Mouse (Mus musculus): ENCODE results near the gene Dnajb7.
"Not testable (repeated sequence)": the region's sequence is repeated elsewhere in the genome, so short reads cannot be mapped to it uniquely, and the experiment has no call there.

Gene Dnajb7

DNA sequence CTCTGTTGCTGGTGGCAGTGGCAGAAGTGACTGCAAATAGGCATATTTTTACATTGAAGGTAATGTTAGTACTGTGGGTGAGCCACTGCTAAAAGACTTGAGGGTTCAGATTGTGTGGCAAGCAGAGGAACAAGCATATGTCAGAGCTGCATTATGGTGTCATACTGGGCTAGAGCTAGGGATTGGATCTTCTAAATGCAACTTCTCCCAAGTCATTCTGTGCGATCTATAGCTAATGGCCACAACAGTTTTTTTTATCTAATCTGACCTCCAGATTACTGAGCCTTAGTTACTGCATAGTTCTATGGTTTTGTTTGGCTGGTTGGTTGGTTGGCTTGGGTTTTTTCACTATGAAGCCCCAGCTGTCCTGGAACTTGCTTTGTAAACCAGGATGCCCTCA is at the start of gene Dnajb7:
Gene Dnajb7, minus strand, starts transcription at position 101 of the 400 bp plus-strand sequence.
- in situ Hi-C loops (cut with MboI; ENCODE audit: low sequenced_read_pairs), result no loop called here

DNA sequence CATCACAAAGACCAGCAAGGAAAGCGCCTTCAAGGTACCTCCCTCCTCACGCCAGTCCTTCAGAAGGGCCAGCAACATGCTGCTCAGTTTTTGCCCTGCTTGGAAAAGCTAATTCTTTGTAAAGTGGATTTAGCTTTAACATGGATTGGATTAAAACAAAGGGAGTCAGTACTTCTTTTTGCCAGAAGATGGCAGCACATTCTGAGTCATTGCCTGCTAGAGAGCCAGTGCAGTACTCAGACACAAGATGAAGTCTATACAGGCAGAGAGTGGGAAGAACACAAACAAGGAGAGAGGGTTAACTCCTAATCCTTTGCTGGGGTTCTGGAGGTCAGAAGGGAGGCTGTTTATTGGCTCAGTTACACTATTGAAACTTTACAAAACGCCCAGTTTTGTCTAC is 40.4 kb upstream of the Dnajb7 start:
- in situ Hi-C loops (cut with MboI; ENCODE audit: low sequenced_read_pairs), result no loop called here

DNA sequence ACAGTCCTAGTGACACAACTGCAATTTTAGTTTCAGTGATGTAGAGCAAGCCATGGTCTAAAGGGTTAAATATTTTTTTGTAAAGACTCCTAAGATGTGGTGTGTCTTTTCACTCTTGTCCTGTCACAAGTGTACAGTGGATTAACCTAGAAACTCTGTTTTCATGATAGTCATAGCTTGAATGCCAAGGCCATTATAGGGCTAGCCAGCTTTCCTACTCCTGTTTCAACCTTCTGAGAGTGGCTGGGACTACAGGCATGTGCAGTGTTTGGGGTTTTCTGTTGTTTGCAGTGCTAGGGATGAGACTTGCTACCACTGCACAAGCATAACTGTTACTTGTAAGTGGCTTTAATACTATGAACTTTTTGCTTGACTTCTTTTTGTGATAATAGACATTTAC is 31.1 kb upstream of the Dnajb7 start:
- in situ Hi-C loops (cut with MboI; ENCODE audit: low sequenced_read_pairs), result no loop called here

DNA sequence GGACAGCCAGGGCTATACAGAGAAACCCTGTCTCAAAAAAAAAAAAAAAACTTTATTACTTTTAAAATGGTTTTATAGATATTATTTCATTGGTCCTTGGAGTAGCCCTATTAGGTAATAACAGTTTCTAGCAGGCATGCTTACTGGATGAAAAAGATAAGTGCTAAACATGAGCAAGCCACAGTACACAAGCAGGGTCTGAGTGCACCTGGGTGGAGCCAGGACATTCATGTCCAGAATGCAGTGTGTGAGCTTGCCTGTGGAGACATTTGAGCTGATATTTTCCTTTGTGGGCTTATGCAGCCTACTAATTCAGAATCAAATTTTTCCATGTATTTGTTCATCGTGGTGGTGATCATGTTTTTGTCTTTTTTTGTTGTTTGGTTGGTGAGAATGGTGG is 30.2 kb upstream of the Dnajb7 start:
- in situ Hi-C loops (cut with MboI; ENCODE audit: low sequenced_read_pairs), result no loop called here

DNA sequence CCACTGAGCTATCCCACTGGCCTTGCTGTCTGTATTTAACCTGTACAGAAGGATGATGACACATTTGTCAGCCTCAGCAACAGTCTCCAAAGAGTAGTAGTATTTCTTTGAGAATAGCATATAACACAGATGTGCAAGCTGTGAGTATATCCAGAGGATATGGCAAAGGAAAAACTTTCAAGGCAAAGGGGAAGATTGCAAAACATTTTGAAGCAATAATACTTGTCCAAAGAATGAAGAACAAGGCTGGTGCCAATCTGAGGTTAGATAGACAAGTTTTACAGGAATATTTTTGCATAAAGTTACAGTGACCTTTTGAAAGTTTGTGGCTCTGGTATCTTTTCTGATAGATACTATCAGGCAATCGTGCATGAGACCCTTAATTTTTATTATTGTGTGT is 23.1 kb upstream of the Dnajb7 start:
- in situ Hi-C loops (cut with MboI; ENCODE audit: low sequenced_read_pairs), result no loop called here

DNA sequence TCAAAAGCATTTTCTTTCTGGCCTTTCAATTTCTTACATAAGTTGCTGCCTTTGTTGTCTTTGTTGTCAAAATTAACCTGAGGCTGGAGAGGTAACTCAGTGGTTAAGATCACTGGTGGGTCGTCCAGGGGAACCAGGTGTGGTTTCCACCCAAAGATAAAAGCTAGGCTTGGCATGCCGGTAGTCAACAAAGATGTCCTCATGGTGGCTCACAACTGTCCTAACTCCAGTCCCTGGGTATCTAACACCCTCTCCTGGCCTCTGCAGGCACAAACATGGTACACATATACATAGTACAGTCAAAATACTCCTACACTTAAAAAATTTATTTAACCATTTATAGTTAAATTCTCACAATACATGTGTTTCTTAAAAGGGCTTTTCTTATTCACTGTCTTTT is 19.8 kb upstream of the Dnajb7 start:
- in situ Hi-C loops (cut with MboI; ENCODE audit: low sequenced_read_pairs), result no loop called here

DNA sequence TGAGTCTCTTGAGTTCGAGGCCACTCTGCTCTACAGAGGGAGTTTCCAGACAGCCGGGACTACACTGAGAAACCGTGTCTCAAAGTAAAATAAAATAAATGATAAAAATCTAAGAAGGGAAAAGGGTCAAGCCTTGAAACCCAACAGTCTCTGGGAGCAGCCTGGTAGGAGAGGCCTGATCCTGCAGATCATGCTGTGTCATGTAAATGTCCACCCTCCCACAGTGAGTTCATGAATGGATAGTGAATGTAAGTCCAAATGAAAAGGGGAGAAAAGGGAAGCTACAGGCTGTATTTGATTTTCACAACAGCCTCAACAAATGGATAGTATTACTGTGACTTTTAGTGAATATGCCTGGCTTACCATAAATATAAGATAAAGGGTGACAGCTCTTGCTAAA is 17.2 kb upstream of the Dnajb7 start:
- in situ Hi-C loops (cut with MboI; ENCODE audit: low sequenced_read_pairs), result no loop called here

DNA sequence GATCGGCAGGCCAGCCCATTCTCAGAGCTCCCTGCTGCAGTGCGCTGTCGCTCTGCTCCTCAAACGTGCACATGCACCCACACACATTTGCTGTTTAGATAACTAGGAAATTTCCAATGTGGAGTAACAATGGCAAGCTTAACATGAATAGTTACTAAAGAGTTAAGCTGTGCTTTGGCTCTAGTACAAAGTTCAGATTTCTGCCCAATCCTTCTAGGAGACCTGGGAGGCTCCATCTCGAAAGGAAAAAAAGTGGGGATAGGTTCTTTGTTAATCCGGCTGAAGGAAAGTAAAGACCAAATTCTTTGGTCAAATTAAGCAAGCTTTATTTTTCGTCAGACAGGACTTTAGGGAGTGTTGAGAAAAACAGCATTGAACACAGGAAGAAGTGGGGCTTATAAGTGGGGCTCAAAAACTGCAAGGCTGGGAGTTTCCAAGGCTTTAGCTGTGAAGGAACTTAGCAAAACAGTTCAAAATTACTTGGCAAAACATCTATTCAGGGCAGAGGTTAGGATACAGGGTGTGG is 14.1 kb upstream of the Dnajb7 start:
- in situ Hi-C loops (cut with MboI; ENCODE audit: low sequenced_read_pairs), result no loop called here

DNA sequence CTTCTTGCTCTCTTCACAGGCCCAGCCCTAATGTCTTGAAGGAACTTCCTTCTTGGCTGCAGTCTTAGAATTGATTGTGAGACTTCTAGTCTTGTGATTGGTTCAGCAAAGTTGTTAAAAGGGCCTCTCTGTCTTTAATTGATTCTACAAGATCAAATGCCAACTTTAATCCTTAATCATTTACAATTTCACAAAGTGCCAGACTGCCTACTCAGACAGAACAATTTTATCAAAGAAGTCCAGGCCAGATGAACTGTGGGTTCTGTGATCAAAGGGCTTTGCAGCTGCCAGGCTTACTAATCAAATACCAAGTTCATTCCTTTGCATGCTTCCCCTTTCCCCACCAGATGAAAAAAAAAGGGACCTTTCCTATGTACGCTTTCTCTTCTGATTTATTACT is 13.4 kb upstream of the Dnajb7 start:
- in situ Hi-C loops (cut with MboI; ENCODE audit: low sequenced_read_pairs), result no loop called here

DNA sequence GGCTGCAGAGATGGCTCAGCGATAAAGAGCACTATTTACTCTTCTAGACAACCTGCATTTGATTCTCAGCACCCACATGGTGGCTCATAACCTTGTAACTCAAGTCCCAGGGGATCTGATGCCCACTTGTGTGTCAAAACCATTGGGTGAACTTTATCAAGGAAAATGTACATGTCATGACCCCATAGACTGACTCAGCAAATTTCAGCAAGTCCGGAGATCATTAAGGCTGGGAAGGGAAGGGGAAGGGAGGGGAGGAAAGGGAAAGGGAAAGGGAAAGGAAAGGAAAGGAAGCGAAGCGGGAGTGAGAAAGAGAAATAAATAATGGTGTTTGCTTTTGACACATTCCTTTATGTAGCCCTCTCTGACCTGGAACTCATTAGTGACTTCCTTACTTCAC is 10.0 kb upstream of the Dnajb7 start:
- in situ Hi-C loops (cut with MboI; ENCODE audit: low sequenced_read_pairs), result no loop called here

DNA sequence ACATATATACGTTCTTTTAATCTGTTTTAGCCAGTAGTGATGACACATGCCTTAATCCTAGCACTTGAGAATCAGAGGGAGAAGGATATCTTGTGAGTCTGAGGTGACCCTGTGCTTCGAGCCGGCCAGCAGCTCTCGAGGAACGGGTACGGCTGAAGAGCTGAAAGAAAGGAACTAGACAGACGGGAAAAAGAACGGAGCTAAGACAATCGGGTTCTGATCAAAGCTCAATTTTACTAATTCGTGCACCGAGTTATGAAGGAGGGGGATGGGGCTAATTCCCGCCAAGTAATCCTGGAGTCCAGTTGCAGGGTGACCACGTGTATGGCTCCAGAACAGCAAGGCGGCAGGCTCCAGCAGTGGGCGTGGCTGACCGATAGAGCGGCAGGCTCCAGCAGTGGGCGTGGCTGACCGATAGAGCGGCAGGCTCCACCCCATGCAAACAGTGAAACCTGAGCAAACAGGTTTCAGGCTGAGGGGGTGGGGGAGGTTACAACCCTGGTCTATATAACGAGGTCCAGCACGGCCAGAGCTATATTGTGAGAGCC is 8.7 kb upstream of the Dnajb7 start:
- in situ Hi-C loops (cut with MboI; ENCODE audit: low sequenced_read_pairs), result not testable (repeated sequence)

DNA sequence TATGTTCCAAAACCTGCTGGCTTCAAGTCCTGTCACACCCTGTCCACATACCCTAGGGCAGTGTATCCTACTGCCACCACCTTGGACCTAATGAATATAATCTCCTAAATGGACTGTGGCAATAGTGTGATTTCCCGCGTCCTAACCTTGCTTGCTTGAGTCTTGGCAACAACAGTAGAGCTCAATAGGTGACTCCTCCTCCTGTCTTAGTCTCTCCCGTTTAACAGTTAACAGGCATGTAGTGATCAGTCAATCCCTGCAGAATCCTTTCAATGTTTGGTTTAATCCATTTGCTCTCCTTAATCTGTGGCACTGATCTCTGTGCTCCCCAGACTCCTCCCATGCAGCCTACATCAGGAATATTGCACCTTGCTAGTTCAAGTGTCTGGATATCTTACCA is 3.1 kb downstream of the Dnajb7 start:
- in situ Hi-C loops (cut with MboI; ENCODE audit: low sequenced_read_pairs), result no loop called here

DNA sequence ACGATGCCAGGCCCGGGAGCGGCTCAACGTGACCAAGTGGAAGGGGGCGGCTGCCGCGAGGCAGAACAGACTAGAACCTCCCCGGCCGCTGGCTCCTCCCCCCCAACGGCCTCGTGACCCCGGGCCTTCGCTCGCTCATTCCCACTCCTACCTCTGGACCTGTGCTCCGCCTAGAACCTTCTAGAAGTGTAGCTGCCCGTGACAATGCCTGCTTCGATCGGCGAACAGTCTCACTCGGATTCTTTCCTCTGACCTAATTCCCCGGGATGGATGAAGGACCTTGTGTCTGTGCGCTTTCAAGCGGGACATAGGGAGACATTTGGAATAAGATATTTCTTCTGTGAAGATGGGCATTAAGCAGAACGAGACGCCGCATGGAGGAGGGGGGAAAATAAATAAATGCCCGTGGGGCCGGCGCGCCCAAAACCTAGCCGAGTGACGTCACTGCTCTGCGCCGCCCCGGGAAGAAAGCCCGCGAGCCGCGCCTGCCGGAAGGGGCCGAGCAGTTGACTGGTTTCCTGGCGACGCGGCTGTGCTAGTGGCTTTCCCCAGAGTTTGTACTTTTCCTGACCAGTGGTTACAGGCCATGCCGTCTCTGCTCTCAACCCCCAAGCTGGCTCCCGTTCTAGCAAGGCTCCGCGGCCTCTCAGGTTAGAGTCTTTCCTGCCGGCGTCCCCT is 8.3 kb downstream of the Dnajb7 start, which contains the start of the genes St13 and Xpnpep3:
Gene St13, minus strand, starts transcription at position 440 of the 678 bp plus-strand sequence.
Gene Xpnpep3, plus strand, starts transcription at position 501 of the 678 bp plus-strand sequence.
- in situ Hi-C loops (cut with MboI; ENCODE audit: low sequenced_read_pairs), result no loop called here

DNA sequence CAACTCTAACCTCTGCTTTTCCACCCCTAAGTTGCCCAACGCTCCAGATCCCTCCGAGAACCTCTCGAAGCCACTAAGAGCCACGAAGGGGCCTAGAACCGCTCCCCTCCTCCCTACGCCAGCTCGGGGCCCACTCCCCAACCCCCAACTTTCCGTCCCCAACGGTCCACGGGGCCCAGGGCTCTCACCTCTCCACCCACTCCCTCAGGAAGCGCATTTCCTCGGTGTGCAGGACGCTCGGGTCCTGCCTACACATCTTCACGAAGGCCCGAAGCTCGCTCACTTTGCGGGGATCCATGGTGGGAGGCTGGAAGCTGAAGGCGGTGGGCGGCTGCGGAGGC is 8.8 kb downstream of the Dnajb7 start:
- in situ Hi-C loops (cut with MboI; ENCODE audit: low sequenced_read_pairs), result no loop called here

DNA sequence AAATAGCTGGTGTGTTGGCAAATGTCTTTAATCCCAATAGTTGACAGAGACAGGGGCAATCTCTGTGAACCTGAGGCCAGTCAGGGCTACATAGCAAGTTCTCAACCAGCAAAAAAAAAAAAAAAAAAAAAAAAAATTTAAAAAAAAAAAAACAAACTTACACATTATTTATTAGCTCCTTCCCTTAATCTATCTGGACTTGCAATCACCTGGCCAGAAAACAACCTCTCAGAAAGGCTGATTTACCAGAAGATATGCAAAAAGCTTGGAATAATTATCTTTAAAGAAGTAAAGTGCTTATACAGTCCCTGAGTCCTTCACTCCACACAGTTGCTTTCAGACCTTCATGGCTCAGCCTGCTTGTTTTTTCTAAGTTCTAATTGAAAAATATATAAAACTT is 9.9 kb downstream of the Dnajb7 start:
- in situ Hi-C loops (cut with MboI; ENCODE audit: low sequenced_read_pairs), result no loop called here

DNA sequence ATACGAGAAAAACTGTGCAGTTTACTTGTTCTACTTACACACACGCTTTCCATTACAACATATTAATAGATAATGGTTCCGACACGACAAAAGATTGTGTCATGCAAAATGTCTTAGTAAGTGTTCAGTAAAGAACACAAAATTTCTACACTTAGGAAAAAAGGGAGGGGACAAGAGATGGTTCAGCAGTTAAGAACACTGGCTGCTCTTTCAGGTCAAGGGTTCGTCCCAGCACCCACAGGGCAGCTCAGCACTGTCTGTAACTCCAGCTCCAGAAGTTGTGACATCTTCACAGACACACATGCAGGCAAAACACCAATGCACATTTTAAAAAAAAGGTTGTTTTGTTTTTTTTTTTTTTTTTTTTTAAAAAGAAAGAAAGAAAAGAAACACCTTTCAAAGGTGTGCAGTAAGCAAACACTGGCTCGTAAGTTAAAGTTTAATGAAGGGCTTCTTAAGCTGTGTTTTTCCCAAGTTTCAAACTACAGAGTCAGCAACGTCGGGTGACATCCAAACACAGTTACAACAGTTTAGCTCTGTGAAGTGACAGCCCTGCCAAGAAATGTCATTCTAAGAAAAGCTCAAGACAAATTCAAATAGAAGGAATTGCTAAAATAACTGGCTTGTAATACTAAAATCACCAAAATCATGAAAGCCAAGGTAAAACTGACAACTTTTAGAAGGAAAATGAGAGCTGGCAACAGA is 13.7 kb downstream of the Dnajb7 start:
- in situ Hi-C loops (cut with MboI; ENCODE audit: low sequenced_read_pairs), result no loop called here

DNA sequence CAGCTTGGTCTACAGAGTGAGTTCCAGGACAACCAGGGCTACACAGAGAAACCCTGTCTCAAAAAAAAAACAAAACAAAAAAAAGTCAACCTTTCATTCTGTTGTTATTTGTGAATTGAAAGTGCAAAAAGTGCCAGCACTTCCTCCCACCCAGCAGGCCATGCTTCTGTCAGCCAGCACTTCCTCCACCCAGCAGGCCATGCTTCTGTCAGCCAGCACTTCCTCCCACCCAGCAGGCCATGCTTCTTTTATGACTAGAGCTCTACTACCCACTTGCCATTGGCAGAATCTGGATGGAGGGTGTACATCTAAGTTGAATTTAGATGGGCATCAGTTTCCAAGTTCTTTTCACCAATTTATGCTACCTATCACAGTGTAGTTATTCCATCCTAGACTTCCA is 15.1 kb downstream of the Dnajb7 start:
- in situ Hi-C loops (cut with MboI; ENCODE audit: low sequenced_read_pairs), result no loop called here

DNA sequence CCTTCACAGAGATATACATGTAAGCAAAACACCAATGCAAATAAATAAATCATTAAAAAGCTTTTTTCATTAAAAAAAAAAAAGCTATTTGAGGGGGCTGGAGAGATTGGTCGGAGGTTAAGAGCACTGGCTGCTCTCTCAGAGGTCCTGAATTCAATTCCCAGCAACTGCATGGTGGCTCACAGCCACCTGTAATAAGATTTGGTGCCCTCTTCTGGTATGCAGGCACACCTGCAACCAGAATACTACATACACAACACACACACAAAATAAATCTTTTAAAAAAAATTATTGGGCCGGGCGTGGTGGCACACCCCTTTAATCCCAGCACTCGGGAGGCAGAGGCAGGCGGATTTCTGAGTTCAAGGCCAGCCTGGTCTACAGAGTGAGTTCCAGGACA is 21.8 kb downstream of the Dnajb7 start:
- in situ Hi-C loops (cut with MboI; ENCODE audit: low sequenced_read_pairs), result no loop called here

DNA sequence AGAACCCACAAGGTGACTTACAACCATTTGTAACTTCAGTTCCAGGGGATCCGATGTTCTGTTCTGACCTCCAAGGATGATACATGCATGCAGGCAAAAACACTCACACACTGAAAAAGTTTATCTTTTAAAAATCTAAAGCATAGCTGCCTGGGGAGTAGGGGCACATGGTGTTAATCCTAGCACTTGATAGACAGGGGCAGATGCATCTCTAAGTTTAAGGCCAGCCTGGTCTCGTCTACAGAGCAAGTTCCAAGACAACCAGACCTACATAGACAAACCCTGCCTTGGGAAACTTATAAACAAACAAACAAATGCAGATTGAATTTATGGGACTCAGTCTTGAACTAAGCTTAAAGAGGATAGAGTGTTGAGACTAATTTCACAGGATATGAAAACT is 29.3 kb downstream of the Dnajb7 start:
- in situ Hi-C loops (cut with MboI; ENCODE audit: low sequenced_read_pairs), result no loop called here

DNA sequence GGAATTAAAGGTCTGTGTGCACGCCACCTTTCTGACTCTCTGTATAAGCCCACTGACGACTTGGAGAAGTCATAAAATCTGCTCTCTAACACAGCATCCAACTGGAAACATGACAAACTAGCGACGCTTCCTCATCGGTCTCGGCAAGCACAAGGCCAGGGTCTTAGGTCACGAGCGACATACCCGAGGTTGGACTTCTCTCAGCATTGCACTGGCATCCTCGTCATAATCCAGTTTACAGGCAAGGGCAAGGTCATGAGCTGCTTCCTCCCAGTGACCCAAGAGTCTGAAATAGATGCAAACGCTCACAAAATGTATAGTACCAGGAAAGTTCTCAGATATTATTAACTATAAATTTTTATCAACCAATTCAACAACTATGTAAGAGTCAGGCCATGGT is 33.5 kb downstream of the Dnajb7 start:
- in situ Hi-C loops (cut with MboI; ENCODE audit: low sequenced_read_pairs), result no loop called here

DNA sequence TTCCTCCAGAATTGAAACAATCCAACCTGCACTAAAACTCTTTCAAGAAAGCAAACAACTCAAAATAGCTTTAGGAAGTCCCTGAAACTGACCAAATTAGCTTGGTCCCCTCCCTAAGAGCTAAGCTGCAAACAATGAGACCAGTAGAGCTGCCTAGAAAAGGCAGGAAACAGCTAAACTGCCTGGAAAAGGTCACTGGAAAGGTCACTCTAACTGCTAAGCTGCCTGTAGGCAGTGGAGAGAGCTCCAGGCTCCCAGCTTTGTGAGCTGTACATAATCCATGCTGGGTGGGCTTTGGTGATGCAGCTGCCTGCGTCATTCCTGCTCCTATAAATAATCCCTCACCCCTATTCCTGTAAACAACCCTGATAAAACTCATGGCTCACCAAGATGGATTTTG is 37.7 kb downstream of the Dnajb7 start:
- in situ Hi-C loops (cut with MboI; ENCODE audit: low sequenced_read_pairs), result no loop called here

DNA sequence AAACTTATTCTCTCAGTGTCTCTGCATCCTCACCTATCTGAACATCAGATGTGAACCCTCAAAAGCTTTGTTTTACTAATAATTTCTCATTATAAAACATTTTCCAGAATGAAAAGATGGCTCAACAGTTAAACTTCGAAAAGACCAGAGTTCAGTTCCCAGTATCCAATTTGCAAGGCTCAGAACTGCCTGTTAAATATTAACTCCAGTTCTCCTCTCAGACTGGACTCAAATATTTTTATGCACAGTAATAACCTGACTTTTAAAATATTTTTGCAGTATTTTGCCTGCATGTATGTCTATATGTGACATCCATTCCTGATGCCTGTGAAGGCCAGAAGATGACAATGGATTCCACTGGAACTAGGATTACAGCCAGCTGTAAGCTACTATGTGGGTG is 39.5 kb downstream of the Dnajb7 start:
- in situ Hi-C loops (cut with MboI; ENCODE audit: low sequenced_read_pairs), result no loop called here

All from CH12F3 (cell line).